Mouse (Mus musculus): ENCODE data around the gene Pnpla3. TPM values are rescaled to one million over a fixed set of nuclear protein-coding genes. Genes with fewer than 3 reads are reported as not detected.

Gene Pnpla3
- polyA plus RNA-seq, 1 experiment from 2014 or later = 0.49 TPM

DNA sequence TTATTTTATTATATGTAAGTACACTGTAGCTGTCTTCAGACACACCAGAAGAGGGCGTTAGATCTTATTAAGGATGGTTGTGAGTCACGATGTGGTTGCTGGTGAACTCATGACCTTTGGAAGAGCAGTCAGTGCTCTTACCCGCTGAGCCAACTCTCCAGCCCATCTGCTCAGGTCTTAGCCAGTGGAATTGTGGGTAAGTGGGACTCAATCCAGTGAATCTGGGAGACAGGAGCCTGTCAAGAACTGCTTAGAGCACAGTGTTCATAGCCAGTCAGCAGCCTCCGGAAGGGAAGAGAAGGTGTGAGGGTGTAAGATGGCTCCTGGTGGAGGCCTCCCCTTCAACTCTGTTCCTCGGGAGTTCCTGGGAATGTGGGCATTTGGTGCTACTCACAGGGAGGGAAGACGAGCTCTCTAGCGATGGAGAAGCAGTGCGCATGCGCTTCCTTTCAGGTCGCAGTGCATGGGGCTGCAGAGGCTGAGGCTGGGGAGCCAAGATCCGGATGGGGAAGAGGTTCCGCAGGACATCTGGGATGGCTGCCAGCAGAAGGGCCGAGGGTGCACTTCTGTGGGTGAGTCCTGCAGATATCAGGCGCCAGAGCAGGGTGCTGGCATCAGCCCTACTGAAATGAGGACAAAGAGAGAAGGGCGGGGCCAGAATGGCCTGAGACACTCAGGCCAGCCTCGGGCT, 36.4 kb upstream of the Pnpla3 start:
- 42% methylated on average over 16 of the region's 16 CpGs for WGBS
- DNase-seq (ENCODE audit: low spot score) = peak; percentile 15
- no peaks in the 10 kb centered on the region for H3K36me3 ChIP-seq (ENCODE audit: insufficient read depth, low read length)

DNA sequence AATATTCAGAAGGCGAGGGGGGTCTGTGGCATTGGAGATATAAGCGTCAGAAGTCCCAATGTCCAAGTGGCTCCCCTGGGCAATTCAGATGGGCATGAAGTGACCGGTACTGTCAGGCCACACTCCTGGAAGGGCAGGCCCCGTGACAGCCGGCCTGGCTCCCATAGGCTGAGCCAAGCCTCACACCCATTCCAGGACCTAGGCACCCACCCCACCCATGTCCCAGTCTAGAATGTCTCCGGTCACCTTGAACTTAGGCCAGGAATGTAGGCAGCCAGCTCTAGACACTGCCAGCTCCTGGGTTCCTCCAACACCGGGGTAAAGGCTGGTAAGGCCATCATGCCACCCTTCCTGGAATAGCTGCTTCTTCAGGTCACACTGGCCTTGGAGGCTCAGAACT, 35.7 kb upstream of the Pnpla3 start:
- no peak for ATAC-seq
- no peak for DNase-seq (ENCODE audit: low spot score)
- TF ChIP-seq EP300 (IDR thresholded peaks at IDR 0.05) = no peak
- TF ChIP-seq CTCF (IDR thresholded peaks at IDR 0.05) = no peak
- 93% methylated on average over 7 of the region's 7 CpGs for WGBS
- Histone ChIP-seq H3K4me1 (ENCODE audit: insufficient read depth, low read depth, low read length) (no peaks in the 10 kb centered on the region), H3K27me3 (replicated peaks; ENCODE audit: insufficient read depth, low read length) (no peaks in the 10 kb centered on the region), H3K36me3 (ENCODE audit: insufficient read depth, low read length) (no peaks in the 10 kb centered on the region), H3K9me3 (ENCODE audit: low read length) (no peaks in the 10 kb centered on the region), H3K4me3 (ENCODE audit: low read depth, low read length) (no peak overlapping the region), H3K9ac (replicated peaks; ENCODE audit: low read depth) (no peak overlapping the region), H3K4me2 (replicated peaks; ENCODE audit: low read depth, low read length) (no peak overlapping the region), H3K27ac (ENCODE audit: low read length) (no peak overlapping the region)

More for the DNA sequence above, 36.4 kb upstream of the Pnpla3 start:
- ATAC-seq = peak; percentile 56; the same call in 1 of the 2 replicates
- no peaks in the 10 kb centered on the region for H3K4me1 ChIP-seq (ENCODE audit: insufficient read depth, low read depth, low read length)
- no peak overlapping the region for H3K9ac ChIP-seq (replicated peaks; ENCODE audit: low read depth)
- no peaks in the 10 kb centered on the region for H3K9me3 ChIP-seq (ENCODE audit: low read length)
- no peak overlapping the region for H3K4me2 ChIP-seq (replicated peaks; ENCODE audit: low read depth, low read length)
- H3K4me3 ChIP-seq (ENCODE audit: low read depth, low read length) = no peak overlapping the region
- H3K27ac ChIP-seq (ENCODE audit: low read length) = no peak overlapping the region
- H3K27me3 ChIP-seq (replicated peaks; ENCODE audit: insufficient read depth, low read length) = no peaks in the 10 kb centered on the region
- TF ChIP-seq CTCF (IDR thresholded peaks at IDR 0.05) (no peak), EP300 (IDR thresholded peaks at IDR 0.05) (no peak)

DNA sequence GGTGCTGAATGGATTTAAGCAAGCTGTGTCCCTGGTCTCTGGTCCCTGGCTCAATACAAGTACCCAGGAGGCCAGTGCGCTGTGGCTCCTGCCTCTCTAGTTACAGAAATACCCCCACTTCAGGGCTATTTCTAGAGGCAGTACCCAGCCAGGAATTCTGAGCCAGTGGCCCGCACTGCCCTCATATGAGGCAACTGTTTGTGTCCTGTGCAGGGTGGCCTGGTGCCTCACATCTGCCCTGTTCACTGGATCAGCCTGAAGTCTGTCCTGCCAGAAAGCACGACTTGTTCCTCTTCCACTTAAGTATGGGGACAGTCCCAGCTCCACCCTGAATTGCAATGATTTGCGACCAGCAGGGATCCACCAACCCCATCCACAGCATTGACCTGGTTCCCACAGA, 34.2 kb upstream of the Pnpla3 start:
- ATAC-seq = no peak
- no peaks in the 10 kb centered on the region for H3K4me1 ChIP-seq (ENCODE audit: insufficient read depth, low read depth, low read length)
- 58% methylated on average over 4 of the region's 4 CpGs for WGBS
- no peaks in the 10 kb centered on the region for H3K9me3 ChIP-seq (ENCODE audit: low read length)
- H3K27me3 ChIP-seq (replicated peaks; ENCODE audit: insufficient read depth, low read length) = no peaks in the 10 kb centered on the region
- no peak overlapping the region for H3K9ac ChIP-seq (replicated peaks; ENCODE audit: low read depth)
- no peak for DNase-seq (ENCODE audit: low spot score)
- H3K4me3 ChIP-seq (ENCODE audit: low read depth, low read length) = no peak overlapping the region
- no peaks in the 10 kb centered on the region for H3K36me3 ChIP-seq (ENCODE audit: insufficient read depth, low read length)
- no peak overlapping the region for H3K27ac ChIP-seq (ENCODE audit: low read length)
- no peak overlapping the region for H3K4me2 ChIP-seq (replicated peaks; ENCODE audit: low read depth, low read length)
- TF ChIP-seq EP300 (IDR thresholded peaks at IDR 0.05) = no peak
- no peak for TF ChIP-seq CTCF (IDR thresholded peaks at IDR 0.05)

DNA sequence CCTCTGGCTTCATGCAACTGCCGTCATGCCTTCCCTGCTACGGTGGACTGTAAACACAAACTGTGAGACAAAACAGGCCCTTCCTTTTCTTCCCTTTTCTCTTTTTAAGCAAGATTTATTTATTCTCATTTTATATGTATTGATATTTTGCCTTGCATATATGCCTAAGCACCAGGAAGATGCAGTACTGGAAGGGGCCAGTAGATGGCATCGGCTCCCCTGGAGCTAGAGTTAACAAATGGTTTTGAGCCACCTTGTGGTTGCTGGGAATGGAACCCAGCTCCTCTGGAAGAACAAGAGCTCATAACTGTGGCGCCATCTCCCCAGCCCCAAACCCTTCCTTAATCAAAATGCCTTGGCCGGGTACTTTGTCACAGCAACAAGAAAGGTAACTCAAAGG, 32.2 kb upstream of the Pnpla3 start:
- DNase-seq (ENCODE audit: low spot score) = no peak
- Histone ChIP-seq H3K4me2 (replicated peaks; ENCODE audit: low read depth, low read length) (no peak overlapping the region), H3K4me3 (ENCODE audit: low read depth, low read length) (no peak overlapping the region), H3K9me3 (ENCODE audit: low read length) (no peaks in the 10 kb centered on the region), H3K27ac (ENCODE audit: low read length) (no peak overlapping the region), H3K4me1 (ENCODE audit: insufficient read depth, low read depth, low read length) (peaks cover 3% of the 10 kb centered on the region; the same call in 1 of the 2 replicates), H3K9ac (replicated peaks; ENCODE audit: low read depth) (no peak overlapping the region), H3K27me3 (replicated peaks; ENCODE audit: insufficient read depth, low read length) (no peaks in the 10 kb centered on the region), H3K36me3 (ENCODE audit: insufficient read depth, low read length) (no peaks in the 10 kb centered on the region)
- TF ChIP-seq CTCF (IDR thresholded peaks at IDR 0.05) = peak; percentile 64
- TF ChIP-seq EP300 (IDR thresholded peaks at IDR 0.05) = no peak
- WGBS = 67% methylated on average over 5 of the region's 5 CpGs
- ATAC-seq = no peak

DNA sequence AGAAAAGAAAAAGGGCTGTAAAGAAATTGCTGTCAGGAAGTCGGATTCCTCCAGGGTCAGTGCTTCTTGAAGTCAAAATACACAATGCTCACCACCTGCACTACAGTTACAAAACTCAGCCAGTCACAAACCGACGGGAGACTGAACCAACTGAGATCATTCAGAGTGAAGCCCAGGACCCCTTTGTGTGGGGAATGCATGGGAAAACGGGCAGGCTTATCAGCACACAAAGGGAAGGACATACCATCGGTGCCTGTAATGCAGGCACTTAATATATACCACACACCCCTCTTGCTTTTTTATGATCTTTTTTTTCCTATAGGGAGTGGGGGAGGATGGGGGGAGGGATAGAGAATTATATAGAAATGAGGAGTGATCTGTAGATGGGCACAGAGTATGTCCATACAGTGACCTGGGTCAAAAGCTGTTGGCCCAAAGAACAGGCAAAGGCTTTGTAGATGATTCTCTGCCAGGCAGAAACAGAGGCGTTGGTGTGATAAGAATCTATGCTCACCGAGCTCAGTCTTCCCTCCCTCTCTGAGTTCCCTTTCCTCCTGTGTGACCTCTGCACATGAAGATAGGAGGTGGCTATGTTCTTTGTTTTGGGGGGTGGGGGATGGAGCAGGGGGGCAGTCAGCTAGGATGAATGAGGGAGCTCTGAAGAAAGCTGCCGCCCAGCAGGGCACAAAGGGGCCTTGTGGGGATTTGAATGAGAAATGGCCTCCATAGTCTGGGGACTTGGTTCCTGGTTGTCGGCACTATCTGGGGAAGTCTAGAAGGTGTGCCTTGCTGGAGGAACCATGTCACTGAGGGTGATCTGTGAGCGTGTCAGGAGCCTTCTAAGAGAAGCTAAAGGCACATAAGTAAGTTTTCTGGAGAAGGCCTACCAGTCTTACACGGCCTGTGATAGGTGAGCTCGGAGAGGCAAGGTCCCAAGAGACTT, 30.9 kb upstream of the Pnpla3 start:
- 33% methylated on average over 12 of the region's 12 CpGs for WGBS
- DNase-seq (ENCODE audit: low spot score) (no peak), ATAC-seq (no peak)
- no peak overlapping the region for H3K27ac ChIP-seq (ENCODE audit: low read length)
- H3K9me3 ChIP-seq (ENCODE audit: low read length) = no peaks in the 10 kb centered on the region
- no peak overlapping the region for H3K4me3 ChIP-seq (ENCODE audit: low read depth, low read length)
- no peaks in the 10 kb centered on the region for H3K36me3 ChIP-seq (ENCODE audit: insufficient read depth, low read length)
- H3K27me3 ChIP-seq (replicated peaks; ENCODE audit: insufficient read depth, low read length) = no peaks in the 10 kb centered on the region
- H3K4me1 ChIP-seq (ENCODE audit: insufficient read depth, low read depth, low read length) = peaks cover 3% of the 10 kb centered on the region; the same call in 1 of the 2 replicates
- H3K9ac ChIP-seq (replicated peaks; ENCODE audit: low read depth) = no peak overlapping the region
- TF ChIP-seq EP300 (IDR thresholded peaks at IDR 0.05) (no peak), CTCF (IDR thresholded peaks at IDR 0.05) (no peak)
- H3K4me2 ChIP-seq (replicated peaks; ENCODE audit: low read depth, low read length) = no peak overlapping the region

DNA sequence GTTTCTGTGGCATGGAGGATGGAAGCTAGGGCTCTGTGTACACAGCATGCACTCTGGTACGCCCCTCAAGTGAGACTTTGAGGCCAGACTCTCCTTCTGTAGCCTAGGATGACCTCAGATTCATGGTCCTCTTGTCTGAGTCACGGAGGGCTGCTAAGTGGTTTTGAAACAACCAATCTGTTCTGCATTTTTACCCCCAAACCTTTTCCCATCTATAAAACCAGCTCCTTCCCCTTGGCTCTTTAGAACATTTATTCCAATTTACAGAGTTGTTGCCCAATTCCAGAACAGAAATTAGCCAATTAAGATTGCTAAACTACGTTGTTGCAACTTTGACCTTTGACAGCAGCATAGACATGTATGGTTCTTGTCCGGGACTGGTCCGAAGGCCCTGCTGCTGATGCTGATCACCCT, 28.0 kb upstream of the Pnpla3 start:
- Histone ChIP-seq H3K4me2 (replicated peaks; ENCODE audit: low read depth, low read length) (no peak overlapping the region), H3K9ac (replicated peaks; ENCODE audit: low read depth) (no peak overlapping the region), H3K9me3 (ENCODE audit: low read length) (no peaks in the 10 kb centered on the region), H3K36me3 (ENCODE audit: insufficient read depth, low read length) (no peaks in the 10 kb centered on the region), H3K27ac (ENCODE audit: low read length) (no peak overlapping the region), H3K4me1 (ENCODE audit: insufficient read depth, low read depth, low read length) (peaks cover 3% of the 10 kb centered on the region; the same call in 1 of the 2 replicates), H3K27me3 (replicated peaks; ENCODE audit: insufficient read depth, low read length) (no peaks in the 10 kb centered on the region), H3K4me3 (ENCODE audit: low read depth, low read length) (no peak overlapping the region)
- ATAC-seq (peak; percentile 78), DNase-seq (ENCODE audit: low spot score) (peak; percentile 80)
- peak; percentile 78 for TF ChIP-seq EP300 (IDR thresholded peaks at IDR 0.05)
- TF ChIP-seq CTCF (IDR thresholded peaks at IDR 0.05) = no peak
- WGBS = 60% methylated on average over 5 of the region's 5 CpGs
